Mouse (Mus musculus): ENCODE measurements around the gene Gm21616.
"Not testable (repeated sequence)": the region's sequence is repeated elsewhere in the genome, so short reads cannot be mapped to it uniquely, and the experiment has no call there.

Gene Gm21616

DNA sequence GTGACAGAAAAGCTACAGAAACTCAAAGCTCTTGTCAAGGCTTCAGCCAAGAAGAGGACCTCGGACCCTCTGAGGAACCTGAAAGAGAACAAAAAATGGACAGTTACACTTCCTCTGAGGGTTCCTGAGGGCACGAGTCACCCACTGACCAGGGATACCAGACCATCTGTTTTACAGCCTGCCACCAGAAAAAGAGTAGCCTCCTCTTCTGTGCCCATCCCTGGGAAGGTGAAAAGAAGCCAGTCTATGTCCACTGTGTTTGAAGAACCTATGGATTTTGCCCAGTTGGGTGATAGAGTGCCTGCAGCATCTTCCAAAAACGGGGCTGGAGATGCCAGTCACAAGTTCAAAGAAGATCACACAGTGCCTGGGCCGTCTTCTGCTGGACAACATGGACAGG lies at the start of gene Gm21616:
Gm21616 (plus strand) TSS at position 301 of the 400 bp plus-strand sequence.
- DNase-seq, result not testable (repeated sequence)
